Comparison of ENCODE assay signal across 13 mouse cellular contexts in the genomic region with DNA sequence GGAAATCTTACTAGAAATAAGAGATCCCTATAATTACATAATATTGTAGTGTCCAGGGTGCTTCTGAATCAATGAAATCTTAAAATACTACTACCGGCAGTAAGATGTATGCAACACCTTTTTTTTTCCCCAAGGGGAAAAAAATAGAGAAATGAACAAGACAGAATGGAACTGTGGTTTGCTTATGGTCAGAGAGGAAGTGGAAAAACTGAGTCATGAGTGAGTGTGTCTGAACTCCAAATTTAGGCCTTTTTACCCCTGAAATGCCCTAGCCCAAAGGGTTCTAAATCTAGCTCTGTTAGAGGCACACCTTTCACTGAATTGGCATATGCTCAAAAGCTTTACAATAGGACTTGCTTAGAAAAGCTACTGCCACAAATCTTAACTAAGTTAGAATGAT.
DNase-seq lines count a peak whose midpoint lies in the region; ATAC-seq and TF ChIP-seq lines count a peak whose summit lies in the region.
"Had no signal": no experiment of that assay in that cellular context is flagged by ENCODE, and none has a peak within 500 bp of the region (broad histone marks: within the 10 kb centered on the region; RNA-seq: fewer than 3 reads in every experiment).

No protein-coding gene starts in this region.

- no peak overlapping the region for H3K4me2 ChIP-seq in lung, postnatal 0 days (replicated peaks; ENCODE audit: low read depth, low read length)
- no peak overlapping the region for H3K4me2 ChIP-seq in liver, embryonic 11.5 days
- H3K4me2 ChIP-seq: heart, embryonic 12.5 days; hindbrain, embryonic 14.5 days had no signal

- H3K27ac ChIP-seq in lung, postnatal 0 days (ENCODE audit: low read length): no peak overlapping the region
- H3K27ac ChIP-seq in liver, embryonic 11.5 days (ENCODE audit: low read depth, low read length): no peak overlapping the region
- H3K27ac ChIP-seq in kidney, adult 2 months (ENCODE audit: insufficient read depth, low read depth, low read length): no peak overlapping the region
- H3K27ac ChIP-seq: hindbrain, embryonic 14.5 days had no signal

- peak; percentile 54 for TF ChIP-seq EP300 in lung, postnatal 0 days (IDR thresholded peaks at IDR 0.05)

- H3K79me2 ChIP-seq in C2C12 (ENCODE audit: control insufficient read depth, insufficient read depth): no peaks in the 10 kb centered on the region

- DNase-seq in lung, postnatal 0 days (ENCODE audit: low spot score): peak; percentile 75
- DNase-seq in lung, postnatal 14 days: no peak
- peak; percentile 25 for DNase-seq in Patski (ENCODE audit: low read depth, low spot score)
- no peak for DNase-seq in testis, postnatal 14 days (ENCODE audit: low spot score)
- DNase-seq in liver, embryonic 11.5 days (ENCODE audit: low spot score): no peak
- no peak for DNase-seq in kidney, adult 2 months
- DNase-seq: adrenal gland, postnatal 10 days; kidney, adult 9 months; right cerebral cortex, postnatal 25 days had no signal

- peak; percentile 55 for ATAC-seq in lung, postnatal 0 days
- ATAC-seq in Patski: peak; percentile 21
- peak; percentile 77 for ATAC-seq in megakaryocyte, adult 5-6 weeks (ENCODE audit: poor library complexity, severe bottlenecking)
- ATAC-seq in liver, embryonic 11.5 days (replicated peaks; ENCODE audit: low FRiP score): no peak

- no peak for TF ChIP-seq POLR2A in kidney, adult 2 months (IDR thresholded peaks at IDR 0.05; ENCODE audit: low read depth, low read length)

- in situ Hi-C loops in Patski (cut with MboI; ENCODE audit: low pct_unique_long_range_greater_than_20kb): no loop called here

- H3K9me3 ChIP-seq in lung, postnatal 0 days (ENCODE audit: low read length): no peaks in the 10 kb centered on the region
- H3K9me3 ChIP-seq in liver, embryonic 11.5 days (ENCODE audit: control insufficient read depth, low read length): no peaks in the 10 kb centered on the region
- H3K9me3 ChIP-seq: heart, embryonic 12.5 days had no signal

- no peak overlapping the region for H3K4me3 ChIP-seq in lung, postnatal 0 days (ENCODE audit: low read depth, low read length)
- H3K4me3 ChIP-seq in C2C12 (ENCODE audit: insufficient read depth, poor library complexity, severe bottlenecking): no peak overlapping the region
- no peak overlapping the region for H3K4me3 ChIP-seq in liver, embryonic 11.5 days (ENCODE audit: low read depth, low read length)
- H3K4me3 ChIP-seq in kidney, adult 2 months (ENCODE audit: insufficient read depth, low read depth, low read length): no peak overlapping the region
- H3K4me3 ChIP-seq: heart, embryonic 12.5 days had no signal

- no peaks in the 10 kb centered on the region for H3K4me1 ChIP-seq in lung, postnatal 0 days (ENCODE audit: insufficient read depth, low read depth, low read length)
- H3K4me1 ChIP-seq in liver, embryonic 11.5 days (replicated peaks; ENCODE audit: control insufficient read depth, insufficient read depth, low read length): no peaks in the 10 kb centered on the region
- H3K4me1 ChIP-seq in kidney, adult 2 months (ENCODE audit: control insufficient read depth, insufficient read depth, low read length): no peaks in the 10 kb centered on the region; the same call in 1 of the 2 replicates
- H3K4me1 ChIP-seq: heart, embryonic 12.5 days had no signal

- POLR2A ChIA-PET in Patski (lab: Charles Lee): no interaction called here

- H3K79me3 ChIP-seq in C2C12 (ENCODE audit: low read depth): no peaks in the 10 kb centered on the region

- H3ac ChIP-seq in C2C12 (ENCODE audit: control insufficient read depth, insufficient read length, low read depth): no peak overlapping the region

- H3K9ac ChIP-seq in lung, postnatal 0 days (replicated peaks; ENCODE audit: low read depth): no peak overlapping the region
- no peak overlapping the region for H3K9ac ChIP-seq in liver, embryonic 11.5 days (ENCODE audit: low read depth, low read length)
- H3K9ac ChIP-seq: heart, embryonic 12.5 days; hindbrain, embryonic 14.5 days had no signal

- H3K27me3 ChIP-seq in lung, postnatal 0 days (replicated peaks; ENCODE audit: insufficient read depth, low read length): no peaks in the 10 kb centered on the region
- no peaks in the 10 kb centered on the region for H3K27me3 ChIP-seq in C2C12 (ENCODE audit: control insufficient read depth, insufficient read depth, insufficient read length)
- no peaks in the 10 kb centered on the region for H3K27me3 ChIP-seq in Patski
- no peaks in the 10 kb centered on the region for H3K27me3 ChIP-seq in liver, embryonic 11.5 days (replicated peaks; ENCODE audit: control insufficient read depth, insufficient read depth, low read length)
- no peaks in the 10 kb centered on the region for H3K27me3 ChIP-seq in kidney, adult 2 months (replicated peaks; ENCODE audit: control insufficient read depth, insufficient read depth, low read length)
- H3K27me3 ChIP-seq: heart, embryonic 12.5 days had no signal

- CTCF ChIA-PET in Patski (lab: Charles Lee): interaction anchor here (0.9 to 1.5 kb wide), 2 partner anchors 9 to 44 kb away, joined by 3 read pairs; no protein-coding TSS in a partner anchor

- TF ChIP-seq CTCF in lung, postnatal 0 days (IDR thresholded peaks at IDR 0.05): no peak
- TF ChIP-seq CTCF in C2C12 (IDR thresholded peaks at IDR 0.05; ENCODE audit: control insufficient read depth, insufficient read depth, insufficient read length): no peak
- no peak for TF ChIP-seq CTCF in Patski (IDR thresholded peaks at IDR 0.05)
- TF ChIP-seq CTCF in kidney, adult 2 months (conservative IDR thresholded peaks at IDR 0.05; ENCODE audit: insufficient read depth, insufficient read length, low read depth, low read length): no peak

- 25% methylated on average over 1 of the region's 1 CpGs for WGBS in lung, postnatal 0 days
- WGBS in liver, embryonic 11.5 days: 86% methylated on average over 1 of the region's 1 CpGs
- 78% methylated on average over 1 of the region's 1 CpGs for WGBS in kidney, adult 2 months

- no peaks in the 10 kb centered on the region for H3K36me3 ChIP-seq in lung, postnatal 0 days (ENCODE audit: insufficient read depth, low read length)
- H3K36me3 ChIP-seq in C2C12 (ENCODE audit: control insufficient read depth, insufficient read depth): no peaks in the 10 kb centered on the region
- no peaks in the 10 kb centered on the region for H3K36me3 ChIP-seq in liver, embryonic 11.5 days (ENCODE audit: control insufficient read depth, insufficient read depth, low read length)
- H3K36me3 ChIP-seq in kidney, adult 2 months (ENCODE audit: control insufficient read depth, insufficient read depth, low read length): no peaks in the 10 kb centered on the region
- H3K36me3 ChIP-seq: heart, embryonic 12.5 days had no signal

TF ChIP-seq in C2C12, 6 proteins besides CTCF, POLR2A, EP300 and RAD21:
- TF ChIP-seq MAX (IDR thresholded peaks at IDR 0.05) (no peak), USF1 (IDR thresholded peaks at IDR 0.05; ENCODE audit: low read depth) (no peak), MYOD1 (IDR thresholded peaks at IDR 0.05; ENCODE audit: control insufficient read depth, insufficient read length, low read depth) (no peak), FOSL1 (IDR thresholded peaks at IDR 0.05; ENCODE audit: insufficient read depth, low read length, poor library complexity, severe bottlenecking) (peak; percentile 95), CEBPB (IDR thresholded peaks at IDR 0.05; ENCODE audit: low read depth) (peak; percentile 33)

Comparison
In these comparisons a context has a peak if more than half of its experiments do, and no peak if none do; other contexts are left out.
1. DNase-seq: peak in lung, postnatal 0 days (single experiment) and Patski (single experiment); none in lung, postnatal 14 days (single experiment), testis, postnatal 14 days (single experiment), liver, embryonic 11.5 days (single experiment) and kidney, adult 2 months (single experiment).